Mouse (Mus musculus) frontal cortex, postnatal 14 days (tissue): ENCODE results near the gene Ttll11.

Source experiments
- DNase-seq, 2 experiments: peaks; one replicate each; pipeline ENCODE4 v3.0.0; 2022; ENCODE audit warnings: low spot score in 2 of 2

Ttll11 gene

DNA sequence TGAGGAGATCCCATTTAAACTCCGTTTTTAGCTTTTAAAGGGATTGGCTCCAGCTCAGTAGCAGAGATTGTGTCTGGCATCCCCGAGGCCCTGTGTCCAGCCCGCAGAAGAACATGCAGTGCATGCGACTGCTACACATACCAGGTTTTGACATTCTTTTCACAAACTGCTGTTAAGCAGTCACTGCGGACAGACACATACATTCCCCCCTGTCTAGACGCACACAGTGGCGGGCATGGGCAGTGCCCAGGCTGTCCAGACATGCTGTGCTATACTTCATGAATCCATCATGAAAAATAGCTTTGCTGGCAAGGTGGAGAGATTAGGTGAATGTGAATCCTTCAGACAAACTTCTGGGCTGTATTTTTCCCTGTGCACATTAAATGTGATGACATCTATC lies 154.6 kb downstream of the Ttll11 start:
- no peak for DNase-seq

DNA sequence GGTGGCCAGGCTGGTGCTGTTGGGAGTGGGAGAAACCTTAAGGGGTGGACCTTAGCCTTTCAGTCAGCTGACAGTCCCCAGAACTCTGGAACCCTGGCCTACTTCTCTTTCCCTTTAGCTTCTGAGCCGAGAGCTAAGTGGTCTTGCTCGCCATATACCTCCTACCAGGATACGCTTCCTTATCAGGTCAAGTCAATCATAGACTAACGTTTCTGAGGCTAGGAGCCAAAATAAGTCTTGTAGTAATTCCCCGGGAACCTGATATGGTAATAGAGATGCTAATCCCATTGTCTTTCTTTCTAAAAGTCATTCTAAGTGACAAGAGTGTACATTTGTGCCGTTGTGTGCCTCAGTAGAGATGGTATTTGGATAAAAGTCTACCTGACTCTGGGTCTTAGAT lies 156.1 kb downstream of the Ttll11 start:
- no peak for DNase-seq

DNA sequence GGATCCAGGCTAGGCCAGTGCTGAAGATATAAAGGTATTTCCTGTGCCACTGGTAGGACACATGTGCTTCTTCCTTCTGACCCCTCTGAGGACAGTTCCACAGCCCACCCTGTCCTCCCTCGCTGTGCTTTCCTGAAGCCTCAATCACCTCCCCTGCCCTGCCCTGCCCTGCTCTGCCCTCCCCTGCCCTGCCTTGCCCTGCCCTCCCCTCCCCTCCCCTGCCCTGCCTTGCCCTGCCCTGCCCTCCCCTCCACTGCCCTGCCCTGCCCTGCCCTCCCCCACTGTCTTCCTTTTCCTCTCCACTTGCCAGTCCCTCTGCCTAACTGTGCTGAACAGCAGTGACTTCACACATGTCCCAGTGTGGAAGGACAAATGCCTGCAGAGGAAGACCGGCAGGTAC lies 160.8 kb downstream of the Ttll11 start:
- DNase-seq = no peak

DNA sequence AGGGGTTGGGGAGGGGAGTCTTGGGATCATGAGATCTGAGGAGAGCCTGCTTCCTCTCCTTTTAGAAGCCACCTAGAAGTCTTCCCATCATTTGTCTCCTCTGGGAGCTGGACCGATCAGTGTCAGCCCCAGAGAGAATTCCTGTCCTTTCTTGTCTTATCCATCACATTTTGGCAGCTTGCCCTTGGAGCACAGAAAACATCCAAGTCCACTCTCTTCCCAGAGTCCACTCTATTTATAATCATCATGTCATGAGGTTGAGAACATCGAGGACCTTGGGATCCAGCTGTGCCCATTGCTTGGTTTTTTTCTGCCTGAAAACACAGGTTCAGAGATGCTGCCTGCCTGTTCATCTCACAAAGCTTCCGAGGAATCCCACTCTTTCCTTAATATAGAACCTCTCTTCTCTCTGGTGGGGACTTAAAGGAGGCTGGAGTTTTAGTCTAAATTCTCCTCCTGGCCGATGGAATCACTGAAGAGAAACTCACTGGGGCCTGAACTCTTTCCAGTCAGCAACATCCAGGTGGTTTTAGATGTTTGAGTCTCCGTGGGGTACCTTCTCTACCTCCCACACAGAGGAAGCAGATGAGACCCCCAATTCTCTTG lies 163.6 kb downstream of the Ttll11 start:
- DNase-seq = no peak

DNA sequence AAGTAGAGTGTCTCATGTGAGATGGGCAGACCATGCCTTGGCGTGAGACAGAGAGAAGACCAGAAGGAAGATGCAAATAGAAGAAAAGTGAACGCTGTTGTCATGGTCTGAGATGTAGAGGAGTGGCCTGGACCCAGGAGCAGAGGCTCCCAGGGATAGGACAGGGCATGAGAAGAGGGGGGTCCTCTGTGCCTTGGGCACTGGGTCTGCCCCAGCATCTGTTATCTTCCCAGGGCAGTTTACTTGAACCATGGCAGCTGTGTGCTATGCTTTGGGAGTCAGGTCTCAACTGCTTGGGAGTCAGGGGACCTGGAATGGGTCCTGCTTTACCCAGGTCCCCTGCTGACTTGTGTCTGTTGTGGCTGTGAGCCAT lies 167.2 kb downstream of the Ttll11 start:
- no peak for DNase-seq

DNA sequence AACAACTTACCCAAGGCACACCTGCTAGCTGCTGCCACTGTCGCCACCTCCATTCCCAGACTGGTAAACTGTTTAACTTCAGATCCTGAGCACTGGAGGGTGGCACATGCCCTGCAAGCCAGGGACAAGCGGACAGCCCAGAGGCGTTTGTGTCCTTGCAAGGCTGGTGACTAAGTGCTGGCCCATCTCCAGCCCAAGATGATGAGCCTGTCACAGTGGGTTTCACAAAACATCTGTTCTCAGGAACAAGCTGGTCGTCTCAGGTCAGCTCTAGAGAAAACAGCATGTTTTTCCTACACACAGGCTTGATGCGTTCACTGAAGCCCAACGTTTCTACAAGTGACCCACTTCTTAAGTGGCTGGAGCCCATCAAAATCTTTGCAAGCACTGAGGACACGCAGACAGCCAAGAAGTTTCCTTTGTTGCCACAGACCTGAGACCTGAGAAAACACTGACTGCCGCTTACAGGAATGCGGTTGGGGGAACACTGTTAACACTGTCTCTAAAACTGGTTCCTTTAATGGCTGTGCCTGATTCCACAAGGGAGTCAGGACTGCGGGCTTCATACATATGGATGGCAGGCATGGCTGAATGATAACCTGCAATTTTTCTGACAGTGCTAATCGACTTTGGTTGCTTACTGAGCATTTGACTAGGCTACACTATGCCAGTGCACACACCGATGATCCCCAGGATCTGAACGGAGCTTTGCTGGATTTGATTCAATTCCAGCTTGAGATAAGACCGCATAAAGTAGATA lies 167.7 kb downstream of the Ttll11 start:
- DNase-seq = no peak

DNA sequence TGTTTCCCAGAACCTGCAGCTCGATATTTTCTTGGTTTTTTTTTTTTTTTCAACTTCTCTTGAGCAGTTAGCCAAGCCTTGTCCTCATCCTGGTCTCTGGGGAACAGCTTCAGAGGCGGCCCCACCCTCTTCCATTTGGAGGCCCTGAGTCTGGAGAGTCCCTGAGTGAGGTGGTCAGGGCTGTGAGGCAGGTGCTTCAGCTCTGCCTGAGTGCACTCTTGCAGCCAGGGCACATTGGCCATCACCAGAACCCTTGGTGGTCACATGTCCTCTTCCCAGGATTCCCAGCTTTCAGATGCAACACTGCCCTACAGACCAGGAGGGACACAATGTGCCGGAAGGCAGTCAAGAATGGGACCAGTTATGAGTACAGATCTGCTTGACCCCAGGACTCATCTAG lies 169.7 kb downstream of the Ttll11 start:
- no peak for DNase-seq

DNA sequence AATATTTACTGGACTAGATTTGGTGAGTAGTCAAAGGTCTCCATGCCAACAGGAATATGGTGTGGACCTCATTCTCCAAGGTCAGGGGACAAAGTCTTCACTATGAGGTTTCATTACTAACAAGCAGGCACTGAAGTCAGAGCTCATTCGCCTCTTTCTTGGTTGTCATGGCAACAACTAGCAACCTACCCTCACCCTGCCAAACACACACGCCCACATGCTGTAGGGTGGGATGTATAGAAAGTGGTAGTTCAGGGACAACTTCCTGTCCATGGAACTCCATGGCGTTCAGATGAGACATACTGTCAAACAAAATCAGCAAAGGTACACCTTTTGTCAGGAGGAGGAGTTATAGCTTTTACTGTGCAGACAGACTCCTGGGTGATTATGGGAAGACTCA lies 170.6 kb downstream of the Ttll11 start:
- no peak for DNase-seq

DNA sequence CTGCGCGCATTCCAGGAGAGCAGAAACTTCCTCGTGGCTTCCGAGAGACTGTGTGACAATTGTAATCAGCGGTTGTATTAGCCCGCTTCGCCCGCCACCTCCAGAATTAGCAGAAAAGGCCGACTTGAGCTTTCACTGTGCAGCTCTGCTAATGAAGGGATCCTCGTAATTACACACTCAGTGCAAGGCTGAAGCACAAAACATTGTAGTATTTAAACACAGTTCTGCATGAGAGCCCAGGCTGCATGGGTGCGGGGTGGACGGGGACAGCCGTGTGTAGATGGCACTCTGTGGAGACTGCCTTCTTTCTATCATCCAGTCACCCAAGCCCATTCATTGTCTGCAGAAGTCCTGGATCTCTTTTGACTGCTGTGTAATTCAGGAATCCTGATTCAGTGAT lies 173.8 kb downstream of the Ttll11 start:
- DNase-seq = no peak

DNA sequence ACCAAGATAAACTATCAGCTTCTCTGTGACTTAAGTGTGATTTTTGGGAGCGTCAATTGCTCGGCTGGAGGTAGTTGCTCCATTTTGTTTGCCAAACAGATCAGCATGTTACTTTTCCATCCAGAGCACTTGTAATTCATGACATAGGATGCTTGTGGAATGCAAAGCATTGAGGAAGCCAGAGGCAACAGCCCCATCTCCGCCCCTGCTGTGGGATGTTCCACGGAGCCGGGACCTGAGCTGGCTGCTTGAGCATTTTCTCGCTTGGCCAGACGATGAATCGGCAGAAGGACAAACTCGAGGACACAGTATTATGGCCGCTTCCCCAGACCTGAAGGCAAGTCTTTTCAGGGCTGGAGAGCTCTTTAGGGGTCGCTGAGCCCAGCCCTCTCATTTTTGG lies 176.6 kb downstream of the Ttll11 start:
- DNase-seq = no peak

DNA sequence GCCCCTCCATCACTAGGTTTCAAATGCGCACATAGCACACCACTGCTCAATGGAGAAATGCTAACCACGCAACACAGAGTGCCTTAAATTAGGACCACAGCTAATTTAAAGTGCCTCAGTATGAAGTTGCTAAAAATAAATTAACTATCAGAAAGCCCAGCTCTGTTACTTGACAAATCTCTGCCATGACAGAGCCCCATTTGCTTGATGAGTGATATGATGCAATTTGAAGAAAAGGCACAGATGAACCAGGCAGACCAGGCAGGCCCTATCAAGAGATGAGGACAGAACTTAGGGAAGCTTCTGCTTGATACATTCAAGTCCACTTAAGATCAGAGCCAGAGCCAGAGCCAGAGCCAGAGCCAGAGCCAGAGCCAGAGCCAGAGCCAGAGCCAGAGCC lies 178.0 kb downstream of the Ttll11 start:
- no peak for DNase-seq

DNA sequence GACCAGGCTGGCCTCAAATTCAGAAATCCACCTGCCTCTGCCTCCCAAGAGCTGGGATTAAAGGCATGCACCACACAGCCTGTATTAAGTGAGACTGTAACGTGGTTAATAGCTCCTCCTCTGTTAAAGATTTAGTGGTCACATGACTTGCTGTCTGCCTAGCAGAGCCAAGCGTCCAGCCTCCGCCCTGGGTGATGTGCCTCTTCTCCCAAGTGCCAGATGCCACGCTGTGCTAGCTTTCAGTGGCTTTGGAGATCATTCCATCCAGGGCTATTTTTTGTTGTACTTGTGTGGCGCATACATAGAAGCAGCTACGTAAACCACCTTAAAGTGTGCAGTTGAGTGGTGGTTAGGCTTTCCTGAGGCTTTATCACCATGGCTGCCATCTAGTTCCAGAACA lies 180.6 kb downstream of the Ttll11 start:
- no peak for DNase-seq

DNA sequence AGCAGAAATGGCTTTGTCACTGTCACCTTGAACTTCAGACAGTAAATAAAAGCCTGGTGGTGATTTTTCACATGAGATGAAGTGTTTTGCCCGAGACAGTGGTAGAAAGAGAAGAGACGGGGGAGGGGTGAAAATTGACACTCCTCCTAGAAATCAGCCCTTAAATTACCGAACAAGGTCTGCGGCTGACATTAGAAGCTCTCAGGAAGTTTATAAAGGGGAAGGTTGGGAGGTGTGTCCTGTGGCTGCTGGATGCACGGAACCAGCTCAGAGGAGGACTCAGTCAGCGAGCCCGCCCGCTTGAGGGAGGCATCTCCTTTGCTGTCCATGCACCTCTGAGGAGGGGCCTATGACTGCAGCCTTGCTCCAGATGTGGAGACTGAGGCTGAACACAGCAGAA lies 181.7 kb downstream of the Ttll11 start:
- DNase-seq = no peak

DNA sequence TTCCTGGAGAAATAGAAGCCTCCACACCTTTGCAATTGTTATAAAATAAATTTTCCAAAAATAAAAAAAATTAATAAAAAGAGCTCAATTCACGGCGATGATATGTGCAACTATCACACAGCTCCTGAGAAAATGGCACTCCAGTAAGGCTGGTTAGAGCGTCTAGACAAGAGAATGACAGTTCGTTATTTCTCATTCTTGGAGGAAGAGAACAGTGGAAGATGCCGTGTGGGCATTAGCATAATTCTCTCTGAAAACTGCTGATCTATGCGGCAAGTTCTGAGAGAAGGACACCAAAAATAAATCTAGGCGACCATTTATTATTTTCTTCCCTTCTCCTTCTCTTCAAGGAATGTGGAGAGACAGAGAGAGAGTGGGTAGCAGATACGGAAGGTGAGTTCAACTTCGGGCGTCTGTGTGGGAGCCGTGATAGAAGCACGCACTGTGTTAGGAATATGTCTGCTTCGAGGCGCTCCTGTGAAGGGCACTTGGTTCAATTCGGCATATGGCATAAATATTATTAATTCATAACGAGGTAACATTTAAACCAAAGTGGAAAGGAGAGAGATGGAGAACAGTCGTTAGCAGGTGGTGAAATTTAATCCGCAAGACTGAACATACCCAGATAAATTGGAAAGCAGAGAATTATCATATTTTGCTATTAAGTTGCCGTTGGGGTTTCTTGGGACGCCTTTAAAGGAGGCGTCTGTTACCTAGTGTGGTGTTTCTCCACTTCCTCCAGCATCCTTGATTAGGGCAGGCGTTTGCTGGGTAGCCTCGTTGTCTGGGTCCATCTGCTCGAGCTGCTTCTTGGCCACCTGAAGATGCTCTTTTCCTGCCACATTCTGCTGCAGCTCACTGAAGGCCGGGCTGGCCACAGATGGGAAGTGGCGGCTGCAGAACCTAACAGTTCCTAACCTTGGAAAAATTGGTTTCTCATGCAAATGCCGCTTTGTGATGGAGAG lies 190.1 kb downstream of the Ttll11 start:
- DNase-seq = no peak

DNA sequence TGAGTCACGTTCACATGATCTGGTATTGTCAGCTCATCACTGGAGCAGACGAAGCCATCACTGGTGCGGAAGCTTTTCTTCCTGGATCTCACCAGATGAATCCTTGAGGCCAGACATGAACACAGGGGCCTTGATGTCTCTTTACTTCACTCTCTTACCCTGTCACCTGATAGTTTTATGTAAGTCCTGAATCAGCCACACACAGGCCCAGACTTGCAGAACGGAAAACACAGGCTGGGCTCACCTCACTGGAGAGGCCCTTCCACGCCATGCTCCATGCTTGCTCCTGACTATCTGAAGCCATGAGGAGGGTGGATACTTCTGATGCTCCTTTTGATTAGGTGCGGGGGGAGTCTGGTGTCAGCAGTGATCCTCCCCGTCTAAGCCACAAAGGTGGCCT lies 193.8 kb downstream of the Ttll11 start:
- no peak for DNase-seq

DNA sequence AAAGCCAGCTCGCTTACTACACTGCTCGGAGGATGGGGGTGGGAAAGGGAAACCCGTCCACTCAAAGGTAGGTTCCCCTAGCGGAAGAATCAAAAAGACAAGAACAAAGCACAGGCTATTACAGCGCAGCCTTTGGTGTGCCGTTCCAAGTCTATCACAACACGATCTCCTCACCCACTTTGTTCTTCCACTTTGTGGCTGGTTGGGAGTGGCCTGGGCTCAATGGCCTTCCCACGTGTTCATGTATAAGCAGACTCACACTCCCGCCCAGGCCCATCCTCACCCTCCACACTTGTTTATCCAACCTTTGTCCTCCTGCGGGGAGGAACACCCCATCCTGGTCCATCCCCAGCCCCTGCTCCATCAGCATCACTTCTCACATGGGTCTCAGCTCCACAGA lies 196.3 kb downstream of the Ttll11 start:
- DNase-seq = no peak

DNA sequence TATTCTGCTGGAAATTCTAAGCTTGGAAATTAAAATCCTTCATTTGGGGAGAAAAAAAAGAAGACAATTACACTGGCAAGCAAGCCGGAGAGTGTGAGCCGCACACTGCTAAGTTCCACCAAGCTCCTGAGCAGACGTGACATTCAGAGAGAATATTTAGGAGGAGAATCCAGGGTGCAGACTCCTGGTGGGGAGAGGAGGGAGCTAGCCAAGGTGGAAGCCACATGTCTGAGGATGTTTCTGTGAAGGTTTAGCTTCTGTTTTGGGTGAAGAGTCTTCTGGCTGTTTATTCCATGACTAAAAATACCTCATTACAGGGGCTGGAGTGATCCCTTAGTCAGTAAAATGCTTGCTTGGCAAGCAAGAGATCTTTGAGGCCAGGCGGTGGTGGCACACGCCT lies 200.4 kb downstream of the Ttll11 start:
- no peak for DNase-seq

DNA sequence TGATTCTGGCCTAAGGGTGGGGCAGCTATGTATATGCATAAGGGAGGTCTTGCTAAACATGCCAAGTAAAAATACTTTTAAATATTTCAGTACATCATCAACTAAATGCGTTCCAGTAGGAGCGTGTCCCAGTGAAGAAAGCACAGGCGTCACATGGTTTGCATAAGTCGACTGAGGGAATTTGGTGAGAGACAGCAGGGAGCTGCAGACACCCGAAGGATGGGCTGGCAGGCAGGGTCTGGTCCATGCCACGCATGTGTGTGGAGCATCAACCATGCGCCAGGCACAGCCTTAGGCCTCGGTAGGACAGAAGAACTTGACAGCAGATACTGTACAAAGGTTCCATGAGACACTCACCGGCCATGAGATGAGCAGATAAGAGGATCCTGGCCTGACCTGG lies 202.8 kb downstream of the Ttll11 start:
- DNase-seq = peak in 1 of 2 experiments; percentile 46

DNA sequence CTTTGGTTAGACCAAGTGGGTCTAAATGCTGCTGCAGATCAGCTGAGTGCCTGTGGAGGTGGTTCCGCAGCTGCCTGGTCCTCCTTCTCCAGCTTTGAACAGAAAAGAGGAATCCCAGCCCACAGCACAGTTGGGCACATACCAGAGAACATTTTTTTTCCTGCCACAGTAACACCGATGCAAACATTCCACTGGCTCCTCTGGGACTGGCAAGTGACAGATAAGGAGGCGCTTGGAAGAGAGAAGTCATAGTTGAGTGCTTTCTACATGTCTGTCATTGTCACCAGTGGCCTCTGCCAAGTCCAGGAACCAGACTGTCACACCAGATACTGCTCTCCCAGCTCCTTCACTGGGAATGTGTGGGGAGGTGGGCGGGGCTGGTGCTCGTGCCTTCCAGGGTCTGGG lies 204.1 kb downstream of the Ttll11 start:
- peak in 1 of 2 experiments; percentile 25 for DNase-seq

DNA sequence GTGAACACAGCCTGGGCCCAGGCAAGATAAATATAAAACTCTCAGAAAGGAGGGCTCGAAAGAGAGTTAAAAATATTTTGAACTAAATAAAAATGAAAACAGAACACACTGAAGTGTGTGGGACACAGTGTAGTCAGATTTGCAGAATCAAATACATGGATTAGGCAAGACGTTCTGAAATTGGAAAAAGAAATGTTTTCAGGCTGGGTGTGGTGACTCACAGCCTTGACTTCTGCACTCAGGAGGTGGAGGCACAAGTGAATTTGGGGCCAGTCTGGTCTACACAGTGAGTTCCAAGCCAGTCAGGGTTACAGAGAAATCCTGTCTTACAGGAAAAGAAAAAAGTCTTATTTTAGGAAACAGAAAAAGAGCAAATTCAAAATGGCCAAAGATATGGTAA lies 209.2 kb downstream of the Ttll11 start:
- no peak for DNase-seq

DNA sequence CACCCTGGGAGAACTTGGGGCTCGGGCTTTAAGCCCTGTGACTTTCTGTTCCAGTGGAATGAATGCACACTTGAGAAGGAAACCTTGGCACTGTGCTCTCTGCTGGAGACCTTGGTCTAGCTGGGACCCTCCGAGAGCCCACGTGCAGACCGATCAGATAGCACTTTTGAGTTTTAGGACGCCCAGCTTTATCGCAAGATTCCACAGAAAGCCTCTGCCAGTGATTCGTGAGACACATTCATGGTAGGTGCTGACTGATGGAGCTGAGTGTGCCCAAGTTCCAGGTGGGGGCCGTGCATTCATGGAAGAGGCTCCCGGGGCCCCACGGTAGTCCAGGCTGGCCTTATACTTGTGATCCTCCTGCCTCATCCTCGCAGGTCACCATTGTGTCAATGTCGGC lies 210.3 kb downstream of the Ttll11 start:
- no peak for DNase-seq

DNA sequence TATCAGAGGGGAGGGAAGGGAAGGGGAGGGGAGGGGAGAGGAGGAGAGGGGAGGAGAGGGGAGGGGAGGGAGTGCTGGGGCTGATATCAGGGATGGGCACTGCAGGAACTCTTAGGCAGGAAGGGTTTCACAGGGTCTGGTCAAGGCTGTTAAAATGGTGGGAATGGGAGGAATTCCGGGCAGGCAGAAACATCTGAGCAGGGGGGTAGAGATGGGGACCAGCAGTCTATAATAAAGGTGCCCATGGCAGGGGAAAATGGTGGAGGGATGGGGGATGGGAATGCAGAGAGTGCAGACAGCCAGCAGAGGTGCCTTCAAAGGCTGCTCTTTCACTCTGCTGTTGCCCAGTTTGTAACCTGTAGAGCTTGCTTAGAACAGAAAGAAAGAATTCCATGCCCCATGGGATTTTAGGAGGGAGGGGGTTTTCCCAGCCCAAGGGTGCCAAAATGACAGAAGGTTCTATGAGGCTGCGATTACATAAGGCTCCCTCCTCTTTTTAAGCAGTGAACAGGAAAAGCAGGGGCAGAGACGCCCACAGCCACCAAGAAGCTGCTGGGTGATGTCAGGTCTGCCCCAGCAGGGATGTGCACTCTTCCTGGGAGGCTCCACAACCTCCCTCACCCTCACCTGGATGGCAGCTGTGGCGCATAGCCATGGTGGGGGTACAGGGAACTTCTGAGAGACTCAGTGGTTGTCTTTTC lies 211.0 kb downstream of the Ttll11 start:
- peak; percentile 54 to 70 for DNase-seq
